Mouse (Mus musculus): ENCODE measurements around the gene Tbc1d8. TPM values are rescaled to one million over a fixed set of nuclear protein-coding genes. Genes with fewer than 3 reads are reported as not detected.

Gene Tbc1d8
- polyA plus RNA-seq, 1 experiment from 2014 or later, result 10.6 TPM

DNA sequence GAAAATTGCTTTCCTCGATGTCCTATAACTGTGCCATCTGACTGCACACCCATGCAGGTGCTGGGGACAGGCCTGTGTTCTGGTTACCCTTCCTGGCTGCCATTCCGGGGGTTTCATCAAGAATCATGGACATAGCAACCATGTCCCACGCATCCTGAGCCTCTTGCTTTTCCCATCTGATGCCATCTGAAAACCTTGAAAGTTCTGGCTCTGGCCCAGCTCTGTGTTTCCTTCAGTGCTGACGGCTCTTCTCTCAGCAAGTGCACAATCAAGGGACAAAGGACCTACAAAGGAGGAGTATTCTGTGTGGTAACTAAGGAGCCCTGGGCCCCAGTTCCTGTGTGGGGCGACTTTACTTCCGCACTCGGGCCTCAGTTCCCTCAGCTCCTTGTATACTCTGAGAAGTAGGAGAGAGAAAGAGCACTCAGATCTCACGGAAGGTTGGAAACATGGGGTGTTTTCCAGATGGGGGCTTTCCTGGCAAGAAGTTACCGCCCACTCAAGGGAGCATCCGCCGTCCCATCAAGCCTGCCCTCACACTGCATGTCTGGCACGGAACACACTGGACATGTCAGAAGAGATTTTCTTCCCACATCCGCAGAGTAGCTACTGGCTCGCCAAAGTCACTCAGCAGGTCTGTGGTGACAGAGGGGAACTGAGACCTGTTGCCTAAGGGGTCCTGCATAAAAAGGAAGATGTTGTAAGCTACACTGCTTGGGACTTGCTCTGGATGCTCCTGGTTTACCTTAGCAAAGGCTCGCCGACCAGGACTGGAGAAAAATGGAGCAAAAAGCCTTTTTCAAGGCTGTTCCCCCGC is 24.5 kb upstream of the Tbc1d8 start:
- no peak overlapping the region for H3K4me2 ChIP-seq (replicated peaks)
- no peaks in the 10 kb centered on the region for H3K4me1 ChIP-seq
- no peak overlapping the region for H3K27ac ChIP-seq (replicated peaks)
- no peaks in the 10 kb centered on the region for H3K27me3 ChIP-seq
- no peak overlapping the region for H3K9ac ChIP-seq (replicated peaks)
- no peaks in the 10 kb centered on the region for H3K9me3 ChIP-seq
- 74% methylated on average over 17 of the region's 17 CpGs for WGBS
- no peaks in the 10 kb centered on the region for H3K36me3 ChIP-seq
- H3K4me3 ChIP-seq, result no peak overlapping the region
- ATAC-seq (replicated peaks), result no peak

DNA sequence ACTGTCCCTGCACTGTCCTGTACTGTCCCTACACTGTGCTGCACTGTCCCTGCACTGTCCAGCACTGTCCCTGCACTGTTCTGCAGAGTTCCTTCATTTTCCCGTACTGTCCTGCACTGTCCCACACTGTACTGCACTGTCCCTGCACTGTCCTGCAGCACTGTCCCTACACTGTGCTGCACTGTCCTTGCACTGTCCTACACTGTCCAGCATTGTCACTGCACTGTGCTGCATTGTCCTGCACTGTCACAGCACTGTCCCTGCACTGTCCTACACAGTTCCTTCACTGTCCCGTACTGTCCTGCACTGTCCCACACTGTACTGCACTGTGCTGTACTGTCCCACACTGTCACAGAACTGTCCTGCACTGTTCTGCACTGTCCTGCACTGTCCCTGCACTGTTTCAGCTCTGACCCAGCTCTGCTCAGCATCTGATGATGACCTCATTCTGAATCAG is 21.0 kb upstream of the Tbc1d8 start:
- no peak overlapping the region for H3K4me2 ChIP-seq (replicated peaks)
- no peaks in the 10 kb centered on the region for H3K27me3 ChIP-seq
- no peaks in the 10 kb centered on the region for H3K36me3 ChIP-seq
- no peaks in the 10 kb centered on the region for H3K9me3 ChIP-seq
- 83% methylated on average over 2 of the region's 2 CpGs for WGBS
- no peak overlapping the region for H3K4me3 ChIP-seq
- H3K4me1 ChIP-seq, result no peaks in the 10 kb centered on the region
- peak; percentile 38; the same call in 1 of the 2 replicates for ATAC-seq (replicated peaks)
- H3K27ac ChIP-seq (replicated peaks), result no peak overlapping the region
- no peak overlapping the region for H3K9ac ChIP-seq (replicated peaks)

DNA sequence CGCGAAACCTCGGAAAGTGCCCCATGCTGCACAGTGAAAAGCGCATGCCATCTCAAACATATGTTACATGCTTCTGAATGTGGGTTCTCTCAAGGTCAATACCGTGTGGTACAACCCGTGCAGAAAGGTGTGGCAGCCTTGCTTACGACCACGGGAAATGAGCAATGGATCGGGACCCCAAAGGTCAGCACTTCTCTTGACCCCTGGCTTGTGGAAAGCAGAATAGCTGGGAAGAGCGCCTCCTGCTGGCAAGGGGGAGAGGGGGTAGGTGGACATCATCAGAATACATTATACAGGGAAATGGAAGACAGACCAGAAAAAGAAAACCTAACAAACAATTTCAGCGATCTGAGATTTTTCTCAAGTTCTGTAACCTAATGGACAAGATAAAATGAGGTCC is 19.2 kb upstream of the Tbc1d8 start:
- Histone ChIP-seq H3K4me2 (replicated peaks) (no peak overlapping the region), H3K36me3 (no peaks in the 10 kb centered on the region), H3K9ac (replicated peaks) (no peak overlapping the region), H3K27ac (replicated peaks) (no peak overlapping the region), H3K9me3 (no peaks in the 10 kb centered on the region), H3K4me3 (no peak overlapping the region), H3K4me1 (no peaks in the 10 kb centered on the region), H3K27me3 (no peaks in the 10 kb centered on the region)
- no peak for ATAC-seq (replicated peaks)
- WGBS, result 87% methylated on average over 11 of the region's 11 CpGs

DNA sequence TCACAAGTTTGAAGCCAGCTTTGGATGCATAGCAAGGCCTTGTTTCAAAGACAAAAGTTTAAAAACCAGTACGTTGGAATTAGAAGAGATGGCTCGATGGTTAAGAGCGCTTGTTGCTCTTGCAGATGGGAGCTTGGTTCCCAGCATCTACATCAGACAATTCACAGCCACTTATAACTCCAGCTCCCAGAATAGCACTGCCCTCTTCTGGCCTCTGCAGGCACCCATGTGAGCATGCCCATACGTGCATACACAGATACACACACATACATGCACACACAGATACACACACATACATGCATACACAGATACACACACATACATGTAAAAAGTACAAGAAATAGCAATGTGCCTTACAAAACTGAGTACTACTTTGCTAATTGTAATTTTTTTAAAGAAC is 18.4 kb upstream of the Tbc1d8 start:
- 92% methylated on average over 4 of the region's 4 CpGs for WGBS
- Histone ChIP-seq H3K9me3 (no peaks in the 10 kb centered on the region), H3K27ac (replicated peaks) (no peak overlapping the region), H3K4me2 (replicated peaks) (no peak overlapping the region), H3K27me3 (no peaks in the 10 kb centered on the region), H3K9ac (replicated peaks) (no peak overlapping the region), H3K36me3 (no peaks in the 10 kb centered on the region), H3K4me3 (no peak overlapping the region), H3K4me1 (no peaks in the 10 kb centered on the region)
- no peak for ATAC-seq (replicated peaks)

DNA sequence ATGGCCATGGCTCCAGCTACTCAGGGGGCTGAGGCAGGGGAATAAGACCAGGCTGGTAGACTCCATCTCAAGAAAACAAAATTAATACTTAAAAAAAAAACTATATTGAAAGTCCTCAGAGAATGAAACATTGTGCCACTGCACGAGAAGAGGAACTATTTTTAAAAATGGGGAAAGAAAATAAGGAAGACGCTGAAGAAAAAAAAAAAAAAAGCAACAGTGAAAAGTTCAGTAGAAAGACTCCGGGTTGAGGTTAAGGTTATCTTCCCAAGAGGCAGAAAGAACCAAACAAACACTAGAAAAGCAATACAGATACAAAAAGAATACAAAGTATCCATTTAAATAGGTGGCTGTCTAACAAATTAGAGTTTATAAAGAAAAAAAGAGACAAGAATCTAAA is 15.1 kb upstream of the Tbc1d8 start:
- no peaks in the 10 kb centered on the region for H3K27me3 ChIP-seq
- H3K4me3 ChIP-seq, result no peak overlapping the region
- WGBS, result 73% methylated on average over 3 of the region's 3 CpGs
- H3K9ac ChIP-seq (replicated peaks), result no peak overlapping the region
- no peaks in the 10 kb centered on the region for H3K4me1 ChIP-seq
- H3K36me3 ChIP-seq, result no peaks in the 10 kb centered on the region
- H3K4me2 ChIP-seq (replicated peaks), result no peak overlapping the region
- H3K27ac ChIP-seq (replicated peaks), result no peak overlapping the region
- no peaks in the 10 kb centered on the region for H3K9me3 ChIP-seq
- no peak for ATAC-seq (replicated peaks)

DNA sequence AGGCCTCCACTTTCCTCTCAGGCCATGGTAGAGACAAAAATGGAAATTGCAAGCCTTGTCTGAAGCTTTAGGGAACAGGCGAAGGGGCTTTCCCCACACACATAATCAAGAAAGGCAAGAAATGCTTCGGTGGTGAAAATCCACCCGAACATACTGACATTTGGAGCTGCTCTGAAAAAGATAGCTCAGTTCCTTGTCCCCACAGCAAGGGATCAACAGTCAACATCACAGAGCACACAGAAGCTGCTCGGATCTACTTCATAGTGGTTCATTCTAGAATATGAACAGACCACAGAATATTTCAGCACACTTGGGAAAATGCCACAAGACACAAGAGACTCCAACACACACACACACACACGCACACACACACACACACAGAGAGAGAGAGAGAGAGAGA is 14.6 kb upstream of the Tbc1d8 start:
- no peak overlapping the region for H3K4me2 ChIP-seq (replicated peaks)

DNA sequence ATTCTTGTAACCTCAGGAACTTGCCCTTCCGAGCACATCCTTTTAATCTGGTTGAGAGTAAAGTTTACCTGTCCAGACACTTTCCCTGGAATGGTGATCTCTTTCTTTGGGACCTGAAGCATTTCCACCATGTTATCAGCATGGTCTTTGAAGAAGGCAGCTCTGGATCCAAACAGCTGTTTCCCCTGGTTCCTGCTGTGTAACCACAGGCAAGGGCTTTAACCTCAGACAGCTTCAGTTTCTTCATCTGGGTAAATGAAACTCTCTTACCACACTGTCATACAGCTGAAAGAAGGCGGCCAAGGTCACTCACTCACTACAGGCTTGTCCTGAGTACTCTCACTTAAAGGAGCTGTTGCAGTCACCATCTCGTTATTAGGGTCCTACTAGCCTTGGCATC is 8.8 kb upstream of the Tbc1d8 start:
- 75% methylated on average over 3 of the region's 3 CpGs for WGBS
- no peak overlapping the region for H3K4me2 ChIP-seq (replicated peaks)
- no peak overlapping the region for H3K27ac ChIP-seq (replicated peaks)
- no peaks in the 10 kb centered on the region for H3K9me3 ChIP-seq
- no peak overlapping the region for H3K9ac ChIP-seq (replicated peaks)
- no peaks in the 10 kb centered on the region for H3K36me3 ChIP-seq
- H3K27me3 ChIP-seq, result no peaks in the 10 kb centered on the region
- H3K4me3 ChIP-seq, result no peak overlapping the region
- ATAC-seq (replicated peaks), result no peak
- peaks cover 5% of the 10 kb centered on the region; the same call in 1 of the 2 replicates for H3K4me1 ChIP-seq

More for the DNA sequence above, 14.6 kb upstream of the Tbc1d8 start:
- no peaks in the 10 kb centered on the region for H3K4me1 ChIP-seq
- H3K9ac ChIP-seq (replicated peaks), result no peak overlapping the region
- no peaks in the 10 kb centered on the region for H3K9me3 ChIP-seq
- no peaks in the 10 kb centered on the region for H3K27me3 ChIP-seq
- H3K27ac ChIP-seq (replicated peaks), result no peak overlapping the region
- no peak overlapping the region for H3K4me3 ChIP-seq
- H3K36me3 ChIP-seq, result no peaks in the 10 kb centered on the region
- ATAC-seq (replicated peaks), result no peak
- 93% methylated on average over 5 of the region's 5 CpGs for WGBS

DNA sequence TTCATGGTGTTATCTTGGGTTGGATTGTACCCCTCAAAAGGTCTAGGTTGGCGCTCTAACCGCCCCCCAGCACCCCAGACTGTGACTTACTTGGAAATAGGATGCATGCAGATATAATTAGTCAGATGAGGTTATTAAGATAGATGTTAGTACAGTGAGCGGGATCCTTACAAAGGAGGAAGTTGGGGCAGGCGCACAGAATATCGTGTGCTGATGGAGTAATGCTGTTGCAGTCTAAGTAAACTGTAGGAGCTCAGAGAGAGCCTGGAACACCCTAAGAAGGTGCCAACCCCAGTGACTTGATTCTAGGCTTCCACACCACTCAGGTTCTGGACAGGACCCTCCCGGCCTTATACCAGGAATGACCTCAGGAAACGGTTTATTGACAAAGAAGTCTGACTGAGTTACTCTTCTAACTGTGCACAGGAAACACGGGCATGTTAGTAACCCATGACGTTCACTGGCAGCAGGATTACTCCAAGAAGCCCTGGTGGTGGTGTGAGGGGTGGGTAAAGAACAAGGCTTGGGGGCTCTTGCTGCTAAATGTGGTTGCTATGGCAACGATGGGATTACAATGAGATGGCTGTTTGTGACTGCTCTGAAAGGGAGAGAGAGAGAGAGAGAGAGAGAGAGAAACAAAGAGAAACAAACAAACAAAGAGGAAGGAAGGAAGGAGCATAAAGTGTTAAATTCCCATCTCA is 3.7 kb upstream of the Tbc1d8 start:
- Histone ChIP-seq H3K27ac (replicated peaks) (no peak overlapping the region), H3K4me3 (no peak overlapping the region), H3K27me3 (no peaks in the 10 kb centered on the region), H3K36me3 (no peaks in the 10 kb centered on the region), H3K9ac (replicated peaks) (no peak overlapping the region), H3K4me2 (replicated peaks) (no peak overlapping the region), H3K4me1 (peaks cover 19% of the 10 kb centered on the region), H3K9me3 (no peaks in the 10 kb centered on the region)
- 54% methylated on average over 10 of the region's 10 CpGs for whole genome bisulfite sequencing
- no peak for ATAC-seq (replicated peaks)

DNA sequence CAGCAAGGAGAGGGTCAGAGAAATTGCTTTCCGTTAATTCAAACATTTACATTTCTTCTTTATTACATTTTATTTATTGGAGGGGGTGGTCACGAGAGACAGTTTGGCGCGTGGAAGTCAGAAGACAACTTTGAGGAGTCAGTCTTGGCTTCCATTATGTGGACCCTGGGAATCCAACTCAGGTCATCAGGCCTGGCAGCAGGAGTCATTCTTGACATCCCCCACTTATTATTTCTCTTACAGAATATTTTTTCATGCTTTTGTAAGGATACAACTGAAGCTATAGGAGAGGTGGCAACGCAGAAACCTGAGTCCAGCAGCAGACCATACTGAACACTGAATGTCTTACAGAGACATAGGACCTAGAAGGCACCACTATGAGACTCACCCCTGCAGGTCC is 699 bp upstream of the Tbc1d8 start:
- peaks cover 23% of the 10 kb centered on the region for H3K4me1 ChIP-seq
- H3K27ac ChIP-seq (replicated peaks), result no peak overlapping the region
- no peak for ATAC-seq (replicated peaks)
- no peak overlapping the region for H3K9ac ChIP-seq (replicated peaks)
- no peaks in the 10 kb centered on the region for H3K9me3 ChIP-seq
- WGBS, result 77% methylated on average over 5 of the region's 5 CpGs
- peak overlapping the region; percentile 93; the same call in 1 of the 2 replicates for H3K4me2 ChIP-seq (replicated peaks)
- H3K27me3 ChIP-seq, result no peaks in the 10 kb centered on the region
- H3K36me3 ChIP-seq, result no peaks in the 10 kb centered on the region
- no peak overlapping the region for H3K4me3 ChIP-seq

DNA sequence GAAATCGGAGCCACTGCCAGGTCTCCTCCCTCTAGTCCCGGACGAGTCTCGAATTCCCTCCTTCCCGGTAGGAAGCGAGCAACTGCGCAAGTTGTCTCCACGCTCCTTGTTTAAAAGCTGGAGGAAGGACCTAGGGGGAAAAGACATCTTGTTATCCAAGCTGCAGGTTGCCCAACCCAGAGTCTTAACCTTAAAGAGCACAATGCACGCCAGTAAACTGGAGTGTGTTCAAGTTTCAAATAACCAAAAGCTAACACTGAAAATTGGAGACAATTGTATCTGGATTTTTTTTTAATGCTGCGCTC is 293 bp upstream of the Tbc1d8 start:
- WGBS, result 6% methylated on average over 10 of the region's 10 CpGs
- peak overlapping the region; percentile 80 for H3K27ac ChIP-seq (replicated peaks)
- H3K9ac ChIP-seq (replicated peaks), result peak overlapping the region; percentile 69
- H3K9me3 ChIP-seq, result no peaks in the 10 kb centered on the region
- ATAC-seq (replicated peaks), result no peak
- H3K4me3 ChIP-seq, result peak overlapping the region; percentile 80
- H3K36me3 ChIP-seq, result no peaks in the 10 kb centered on the region
- no peaks in the 10 kb centered on the region for H3K27me3 ChIP-seq
- peak overlapping the region; percentile 93 for H3K4me2 ChIP-seq (replicated peaks)
- H3K4me1 ChIP-seq, result peaks cover 23% of the 10 kb centered on the region

DNA sequence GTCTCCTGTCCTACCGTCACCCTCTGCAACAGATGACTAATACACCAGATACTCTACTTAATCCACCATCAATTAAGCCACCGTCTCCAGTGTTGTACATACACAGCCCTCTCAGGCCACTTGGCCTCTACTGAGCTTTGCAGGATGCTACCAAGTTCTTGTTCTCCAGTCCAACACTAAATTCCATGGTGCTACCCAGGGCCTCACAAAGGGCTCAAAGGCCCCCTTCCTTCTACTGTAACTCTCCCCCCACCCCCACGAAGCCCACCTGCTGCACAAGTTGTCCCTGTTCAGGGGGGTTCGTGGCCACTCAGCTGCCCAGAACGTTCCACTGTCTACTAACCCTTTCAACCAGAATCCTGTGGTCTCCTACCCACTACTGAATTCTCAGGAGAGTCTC is 1.5 kb downstream of the Tbc1d8 start:
- no peak overlapping the region for H3K27ac ChIP-seq (replicated peaks)
- H3K9ac ChIP-seq (replicated peaks), result peak overlapping the region; percentile 69; the same call in 1 of the 2 replicates
- H3K4me3 ChIP-seq, result peak overlapping the region; percentile 80
- peak overlapping the region; percentile 93 for H3K4me2 ChIP-seq (replicated peaks)
- no peak for ATAC-seq (replicated peaks)
- no peaks in the 10 kb centered on the region for H3K27me3 ChIP-seq
- H3K4me1 ChIP-seq, result peaks cover 15% of the 10 kb centered on the region
- H3K9me3 ChIP-seq, result no peaks in the 10 kb centered on the region
- H3K36me3 ChIP-seq, result no peaks in the 10 kb centered on the region
- 82% methylated on average over 5 of the region's 5 CpGs for WGBS

DNA sequence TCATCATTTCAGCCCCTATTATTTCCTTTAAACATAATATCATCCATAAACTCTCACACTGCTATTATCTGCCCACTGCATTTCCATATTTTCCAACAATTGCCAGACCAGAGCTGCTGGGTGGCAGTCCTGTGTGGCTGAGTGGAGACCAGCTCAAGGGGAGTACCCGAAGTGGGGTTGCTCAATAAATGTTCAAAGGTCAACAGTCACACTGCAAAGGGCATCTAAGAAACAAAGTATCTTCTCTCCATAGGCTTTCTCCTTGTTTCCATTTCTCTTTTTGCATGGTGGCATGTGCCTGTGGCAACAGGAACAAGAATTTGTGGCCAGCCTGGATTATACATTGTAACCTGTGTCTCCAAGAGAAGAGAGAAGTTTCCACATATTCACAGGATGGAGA is 2.2 kb downstream of the Tbc1d8 start:
- no peaks in the 10 kb centered on the region for H3K9me3 ChIP-seq
- H3K4me2 ChIP-seq (replicated peaks), result no peak overlapping the region
- WGBS, result 91% methylated on average over 1 of the region's 1 CpGs
- no peak overlapping the region for H3K9ac ChIP-seq (replicated peaks)
- no peaks in the 10 kb centered on the region for H3K27me3 ChIP-seq
- H3K27ac ChIP-seq (replicated peaks), result no peak overlapping the region
- H3K4me3 ChIP-seq, result no peak overlapping the region
- H3K36me3 ChIP-seq, result no peaks in the 10 kb centered on the region
- H3K4me1 ChIP-seq, result peaks cover 15% of the 10 kb centered on the region
- ATAC-seq (replicated peaks), result no peak
